Mouse (Mus musculus) lung, postnatal 0 days (tissue): ENCODE measurements around the gene Sds.

Source experiments
- CTCF ChIP-seq: IDR thresholded peaks from 2 replicates; pipeline ENCODE4 v1.5.1; 2016; ENCODE audit warnings: antibody characterized with exemption, mild to moderate bottlenecking
- EP300 ChIP-seq: IDR thresholded peaks from 2 replicates; pipeline ENCODE4 v1.6.1; 2016; ENCODE audit warnings: antibody characterized with exemption, mild to moderate bottlenecking, control low read depth

DNA sequence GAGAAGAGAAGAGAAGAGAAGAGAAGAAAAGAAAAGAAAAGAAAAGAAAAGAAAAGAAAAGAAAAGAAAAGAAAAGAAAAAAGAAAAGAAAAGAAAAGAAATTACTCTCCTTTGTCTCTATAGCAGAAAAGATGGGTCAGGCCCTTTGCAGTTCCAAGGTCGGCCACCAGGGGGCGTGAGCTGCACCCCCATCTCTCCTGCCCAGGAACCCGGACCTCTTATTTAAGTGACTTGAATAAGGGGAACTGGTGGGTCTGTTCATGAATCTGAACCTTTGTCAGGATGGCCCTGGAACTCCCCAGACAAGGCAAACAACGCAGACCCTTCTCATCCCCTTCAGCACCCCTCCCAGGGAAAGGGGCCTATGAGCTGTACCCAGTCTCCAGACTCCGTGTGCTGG lies 11.3 kb upstream of the Sds start:
- TF ChIP-seq CTCF (peak; percentile 64), EP300 (no peak)
